Mouse (Mus musculus): ENCODE results near the gene Tmf1.
A peak's percentile ranks its signal among the peaks of the same experiment; 100 is the strongest.

Gene Tmf1

DNA sequence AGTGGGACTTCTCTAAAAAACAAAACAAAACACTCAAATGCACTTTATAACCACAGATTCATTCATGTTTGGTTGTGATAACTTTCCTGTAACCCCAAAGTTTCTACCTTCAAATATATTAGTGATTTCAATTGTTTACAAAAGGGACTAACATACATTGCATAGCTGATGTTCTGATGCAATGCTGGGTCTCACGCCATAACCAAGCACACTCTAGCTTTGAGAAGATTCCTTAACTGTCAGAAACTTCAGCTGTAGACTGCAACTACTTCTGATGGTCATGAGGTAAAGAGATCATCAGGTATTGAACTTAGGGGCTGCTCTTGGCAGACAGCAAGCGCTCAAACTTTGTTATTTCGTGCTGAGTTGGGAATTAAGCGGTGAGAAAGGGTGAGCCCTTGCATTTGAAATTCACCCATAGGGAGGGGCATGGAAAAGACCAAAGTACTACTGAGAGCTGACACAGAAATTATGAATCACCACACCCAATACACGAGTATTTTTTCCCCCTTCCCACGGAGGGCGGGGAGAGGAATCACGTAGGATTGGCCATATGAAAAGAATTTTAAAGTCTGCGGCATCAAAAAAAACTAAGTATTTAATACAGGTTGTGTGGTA lies 25.4 kb upstream of the Tmf1 start:
- DNase-seq (ENCODE audit: low read depth, low spot score): no peak

DNA sequence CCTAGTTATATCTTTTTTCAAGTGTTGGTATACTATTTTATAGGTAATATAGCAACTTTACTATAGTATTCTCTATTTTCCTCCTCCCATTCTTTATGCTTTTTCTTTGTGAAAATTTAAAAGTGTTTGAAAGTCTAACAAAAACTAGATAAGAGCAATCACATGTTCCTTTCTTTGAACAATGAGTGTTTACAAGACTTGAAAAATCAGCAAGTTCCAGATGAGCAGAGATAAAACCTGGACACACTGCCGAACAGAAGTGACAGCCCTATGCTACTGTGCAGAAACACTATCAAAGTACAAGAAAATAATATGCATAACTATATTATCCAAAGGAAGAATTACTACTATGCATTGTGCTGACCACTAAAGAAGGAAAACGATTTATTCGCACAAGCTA lies 23.6 kb upstream of the Tmf1 start:
- DNase-seq (ENCODE audit: low read depth, low spot score): no peak

DNA sequence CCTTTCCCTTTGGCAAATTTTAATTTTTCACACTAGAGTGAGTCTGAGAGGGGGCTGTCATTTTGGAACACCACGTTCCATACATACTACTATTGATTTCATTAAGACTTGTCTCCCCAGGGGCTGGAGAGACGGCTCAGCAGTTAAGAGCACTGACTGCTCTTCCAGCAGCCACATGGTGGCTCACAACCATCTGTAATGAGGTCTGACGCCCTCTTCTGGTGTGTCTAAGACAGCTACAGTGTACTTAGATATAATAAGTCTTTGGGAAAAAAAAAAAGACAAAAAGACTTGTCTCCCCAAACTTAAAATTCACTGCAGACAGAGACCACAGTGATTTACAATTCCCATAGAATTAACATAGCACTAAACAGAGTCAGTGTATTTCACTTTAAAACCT lies 21.5 kb upstream of the Tmf1 start:
- DNase-seq (ENCODE audit: low read depth, low spot score): no peak

DNA sequence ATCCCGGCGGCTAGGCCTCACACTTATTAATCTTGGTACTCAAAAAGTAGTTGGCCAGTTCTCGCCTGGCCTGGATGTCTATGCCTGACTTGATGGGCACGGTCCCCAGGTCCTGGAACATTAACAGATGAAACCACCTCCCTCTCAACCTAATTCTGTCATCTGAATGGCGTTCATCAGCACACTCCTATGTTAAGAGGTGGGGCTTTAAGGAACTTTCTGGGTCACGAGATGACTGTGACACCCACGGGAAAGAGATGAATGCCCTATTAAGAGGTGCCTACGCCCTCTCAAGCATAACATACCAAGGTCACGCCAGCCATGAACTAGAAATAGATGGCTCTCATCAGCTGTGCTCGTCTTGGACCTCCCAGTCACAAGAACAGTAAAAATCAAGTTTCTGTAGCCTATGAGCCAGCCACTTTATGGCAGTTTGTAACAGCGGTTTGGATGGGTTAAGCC lies 476 bp upstream of the Tmf1 start:
- no peak for DNase-seq (ENCODE audit: low read depth, low spot score)

DNA sequence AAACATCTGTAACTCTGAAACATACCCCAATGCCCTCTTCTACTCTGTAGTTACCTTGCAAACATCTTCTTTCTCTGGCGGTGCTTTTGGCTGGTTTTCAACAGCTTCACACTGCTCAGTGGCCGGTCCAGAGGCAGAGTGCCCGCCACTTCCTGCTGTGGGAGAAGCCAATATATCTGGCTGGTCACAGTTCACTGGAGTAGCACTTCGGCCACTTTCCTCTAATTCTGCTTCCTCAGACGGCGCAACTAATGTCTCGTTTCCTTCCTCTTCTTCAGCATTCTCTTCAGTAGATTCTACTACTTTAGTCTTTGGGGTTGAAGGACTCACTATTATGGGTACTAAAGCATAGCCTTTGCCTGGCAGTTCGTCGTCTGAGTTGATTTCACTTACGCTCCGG lies 3.2 kb downstream of the Tmf1 start:
- no peak for DNase-seq (ENCODE audit: low read depth, low spot score)

DNA sequence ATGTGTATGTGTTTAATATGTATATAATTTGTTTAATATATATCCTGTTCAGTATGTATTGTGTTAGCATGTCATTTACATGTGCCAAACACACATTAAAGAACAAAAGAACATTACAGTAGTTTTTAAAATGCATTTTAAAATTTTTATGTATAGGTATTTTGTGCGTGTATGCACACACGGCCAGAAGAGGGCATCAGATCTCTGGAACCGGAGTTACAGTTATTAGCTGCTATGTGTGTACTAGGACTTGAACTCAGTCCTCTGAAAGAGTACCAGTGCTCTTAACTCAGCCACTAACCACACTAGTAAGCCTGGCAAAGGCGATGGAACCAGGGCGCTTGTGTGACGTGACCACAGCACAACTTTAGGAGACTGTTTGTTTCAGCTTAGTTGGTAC lies 28.8 kb downstream of the Tmf1 start:
- no peak for DNase-seq (ENCODE audit: low read depth, low spot score)

DNA sequence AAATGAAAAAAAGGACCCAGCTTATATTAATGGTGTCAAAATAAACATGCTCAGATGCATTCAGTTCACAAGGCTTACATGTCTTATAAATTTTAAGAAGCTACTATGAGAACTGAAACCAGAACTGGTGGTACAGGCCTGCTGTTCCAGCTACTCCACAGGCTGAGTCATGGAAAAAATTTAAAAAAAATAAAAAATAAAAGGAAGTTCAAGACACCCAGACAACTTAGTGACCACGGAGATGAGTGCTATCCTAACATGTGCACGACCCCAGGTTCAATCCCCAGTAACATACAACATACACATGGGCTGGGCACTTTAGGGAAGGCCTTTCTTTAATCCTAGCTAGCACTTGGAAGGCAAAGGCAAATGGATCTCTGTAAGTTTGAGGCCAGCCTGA lies 29.2 kb downstream of the Tmf1 start:
- DNase-seq (ENCODE audit: low read depth, low spot score): no peak

DNA sequence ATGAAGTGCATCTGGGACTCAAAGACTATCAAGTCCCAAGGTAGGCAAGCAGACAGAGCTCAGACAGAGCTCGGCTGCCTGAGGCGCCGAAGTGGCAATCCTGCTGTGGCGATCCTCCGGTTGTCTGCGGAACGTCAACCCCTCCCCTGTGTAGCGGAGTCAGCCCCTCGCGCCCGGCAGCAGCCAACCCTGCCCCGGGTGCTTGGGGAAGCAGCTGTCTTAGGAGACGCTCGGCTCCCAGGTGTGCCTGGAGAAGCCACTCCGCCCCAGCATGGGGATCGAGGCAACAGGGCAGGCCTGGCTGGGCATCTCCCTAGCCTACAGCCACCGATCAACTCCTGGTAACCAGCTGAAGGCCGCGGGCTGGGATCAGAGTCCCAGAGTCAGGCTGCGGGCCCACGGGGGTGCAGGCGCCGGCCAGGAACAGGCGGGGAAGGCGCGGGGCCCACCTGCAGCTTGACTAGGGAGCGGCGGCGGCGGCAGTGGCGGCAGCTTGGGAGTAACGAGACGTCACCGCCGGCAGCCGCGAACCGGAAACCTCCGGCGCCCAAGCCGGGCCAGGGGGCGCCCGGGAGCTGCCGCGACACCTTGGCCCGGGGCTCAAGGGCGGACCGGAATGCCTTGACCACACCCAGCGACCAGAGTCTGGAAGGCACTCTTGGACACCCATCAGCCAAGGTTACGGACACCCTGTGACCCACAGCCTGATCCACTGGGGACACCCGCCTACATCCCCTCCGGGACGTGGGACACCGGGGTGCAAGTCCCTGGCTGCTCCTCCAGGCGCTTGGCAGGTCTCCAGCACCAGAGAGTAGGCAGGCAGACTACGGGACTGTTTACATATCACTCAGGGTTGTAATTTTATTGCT lies 30.3 kb downstream of the Tmf1 start, which contains the start of gene Eogt:
TSS of gene Eogt (minus strand) at position 800 of the 869 bp plus-strand sequence.
- DNase-seq (ENCODE audit: low read depth, low spot score): peak; percentile 23

DNA sequence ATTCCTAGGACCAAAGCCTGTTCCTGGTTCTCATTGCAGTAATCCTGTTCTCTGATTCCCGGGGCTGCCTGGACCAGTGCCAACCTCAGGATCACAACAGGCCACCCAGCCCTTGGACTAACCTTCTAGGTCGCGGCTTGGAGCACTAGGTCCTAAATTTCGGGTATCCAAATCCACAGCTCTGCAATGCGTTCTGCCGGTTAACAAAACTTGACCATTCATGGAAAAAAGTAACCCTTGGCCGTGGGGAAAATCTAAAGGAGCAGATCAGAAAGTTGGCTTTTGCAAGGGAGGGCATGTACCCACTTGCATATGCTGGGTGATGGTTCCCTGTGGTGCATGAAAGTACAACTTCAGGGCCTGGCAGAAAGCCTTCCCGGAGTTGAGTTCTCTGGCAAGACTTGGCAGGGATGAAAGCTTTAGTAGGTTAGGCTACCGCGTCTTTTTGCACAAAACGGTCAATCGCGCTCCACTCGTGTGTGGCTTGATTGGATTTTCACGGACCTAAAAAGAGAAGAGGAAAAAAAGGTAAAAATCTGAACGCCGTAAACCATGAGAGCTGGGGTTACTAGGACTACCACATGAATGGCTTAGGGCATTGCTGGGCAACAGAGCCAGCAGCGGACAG lies 31.1 kb downstream of the Tmf1 start:
- DNase-seq (ENCODE audit: low read depth, low spot score): peak; percentile 24

DNA sequence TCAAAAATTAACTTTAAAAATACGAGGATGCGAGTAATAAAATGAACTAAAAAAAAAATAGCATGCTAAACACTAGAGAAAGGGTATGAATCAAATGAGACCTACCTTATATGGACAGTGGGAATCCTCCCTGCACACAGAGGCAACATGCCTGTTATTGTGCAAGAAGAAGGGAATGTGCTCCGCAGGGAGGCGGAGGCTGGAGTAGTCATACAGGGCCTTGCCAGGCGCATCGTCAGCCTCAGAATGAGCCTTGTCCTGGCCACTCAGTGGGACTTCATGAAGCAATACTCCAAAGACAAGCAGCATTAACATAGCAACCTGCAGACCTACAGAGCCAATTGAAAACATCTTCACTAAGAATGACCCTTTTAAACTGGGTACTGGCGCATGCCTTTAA lies 33.8 kb downstream of the Tmf1 start:
- DNase-seq (ENCODE audit: low read depth, low spot score): no peak

DNA sequence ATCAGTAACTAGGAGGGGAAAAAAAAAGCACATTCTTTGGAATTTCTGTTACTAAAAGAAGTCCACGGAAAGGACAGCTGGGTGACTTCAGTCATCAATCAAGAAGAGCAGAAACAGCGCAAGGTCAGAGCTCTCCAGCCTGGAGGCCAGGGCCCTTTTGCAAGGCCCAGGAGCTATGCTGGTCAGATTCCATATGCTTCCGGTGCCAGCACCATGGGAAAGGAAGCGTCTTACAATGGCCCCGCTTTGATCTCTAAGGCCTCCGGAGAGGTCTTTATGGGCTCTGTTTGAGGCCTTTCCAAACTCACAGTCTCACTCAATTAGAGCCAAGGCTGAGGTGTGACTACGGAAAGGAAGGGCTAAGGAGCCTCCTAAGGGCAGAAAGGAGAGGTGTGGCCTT lies 34.6 kb downstream of the Tmf1 start:
- DNase-seq (ENCODE audit: low read depth, low spot score): no peak

DNA sequence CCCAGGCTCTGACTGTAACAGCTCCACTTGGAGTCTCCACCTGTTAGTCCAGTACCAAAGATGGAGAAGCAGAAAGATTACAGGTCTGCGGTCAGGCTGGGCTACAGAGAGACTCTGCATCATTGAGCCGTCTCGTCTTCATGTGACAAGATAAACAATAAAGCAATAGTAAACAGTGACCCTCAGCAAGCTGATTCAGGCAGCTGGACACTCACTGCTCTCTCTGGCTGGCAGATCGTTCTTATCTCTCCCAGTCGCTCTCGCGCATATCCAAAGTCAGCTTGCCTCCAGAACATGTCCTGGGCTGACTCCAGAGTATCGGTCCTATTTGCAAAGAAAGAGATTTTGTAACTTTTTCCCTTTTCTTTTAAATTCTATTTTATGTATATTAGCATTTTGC lies 36.3 kb downstream of the Tmf1 start:
- DNase-seq (ENCODE audit: low read depth, low spot score): no peak

DNA sequence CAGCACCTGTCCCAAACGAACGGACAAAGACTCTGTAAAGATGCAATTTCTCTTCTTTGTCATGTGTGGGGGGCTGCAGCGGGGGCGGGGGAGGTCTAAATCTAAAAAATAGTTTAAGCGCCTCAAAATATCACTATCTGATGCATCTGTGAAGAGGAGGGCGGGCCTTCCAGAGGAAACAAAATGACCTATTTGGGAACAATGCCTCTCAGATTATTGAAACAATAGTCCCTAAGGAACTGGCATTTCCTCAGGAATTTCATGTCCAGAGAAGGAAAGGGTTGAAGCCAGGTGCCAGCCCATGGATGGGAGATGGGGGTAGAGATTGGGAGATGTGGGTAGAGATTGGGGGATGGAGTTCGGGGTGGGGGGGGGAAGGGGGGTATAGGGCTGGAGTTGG lies 37.1 kb downstream of the Tmf1 start:
- no peak for DNase-seq (ENCODE audit: low read depth, low spot score)

DNA sequence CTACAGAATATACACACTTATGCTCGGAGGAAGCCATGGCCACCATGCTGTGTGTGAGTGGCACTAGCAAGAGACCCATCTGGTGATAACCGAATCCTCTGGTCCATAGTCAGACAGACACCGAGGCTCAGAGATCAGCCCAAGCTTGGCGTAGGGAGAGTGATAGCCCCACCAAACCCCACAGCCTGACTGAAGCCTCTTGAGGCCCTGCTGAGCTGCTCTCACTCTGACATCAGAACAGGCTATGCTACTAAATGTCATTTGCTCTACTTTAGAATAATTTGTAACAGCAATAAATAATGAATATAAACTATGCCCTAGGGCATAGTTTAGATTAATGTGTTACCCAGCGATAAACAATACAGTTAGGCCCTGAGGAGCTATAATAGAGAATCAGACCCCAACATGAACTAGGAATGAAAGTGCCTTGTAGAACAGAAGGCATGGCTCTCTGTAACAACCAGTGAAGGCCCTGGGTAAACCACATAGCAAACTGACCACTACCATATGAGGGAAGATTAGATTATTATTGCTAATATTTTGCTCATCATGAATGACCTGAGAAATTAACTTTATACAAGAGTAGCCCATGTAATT lies 46.1 kb downstream of the Tmf1 start:
- DNase-seq (ENCODE audit: low read depth, low spot score): no peak

DNA sequence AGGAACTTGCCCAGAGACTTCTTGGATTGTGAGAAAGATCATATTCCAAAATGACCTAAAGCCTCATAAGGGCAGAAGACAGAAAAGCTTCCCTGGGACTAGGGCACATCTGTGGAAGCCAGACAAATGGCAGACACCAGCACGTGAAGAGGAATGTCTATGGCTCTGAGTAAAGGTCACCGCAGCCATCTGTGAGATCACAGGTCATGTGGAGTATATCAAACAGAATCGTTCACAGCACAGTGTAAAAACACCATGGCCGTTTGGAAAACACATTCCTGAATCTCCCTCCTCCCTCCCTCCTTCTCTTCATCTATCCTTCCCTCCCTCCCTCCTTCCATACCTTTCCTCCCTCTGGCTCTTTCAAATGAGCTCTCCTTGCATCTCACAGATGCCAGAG lies 47.1 kb downstream of the Tmf1 start:
- no peak for DNase-seq (ENCODE audit: low read depth, low spot score)

DNA sequence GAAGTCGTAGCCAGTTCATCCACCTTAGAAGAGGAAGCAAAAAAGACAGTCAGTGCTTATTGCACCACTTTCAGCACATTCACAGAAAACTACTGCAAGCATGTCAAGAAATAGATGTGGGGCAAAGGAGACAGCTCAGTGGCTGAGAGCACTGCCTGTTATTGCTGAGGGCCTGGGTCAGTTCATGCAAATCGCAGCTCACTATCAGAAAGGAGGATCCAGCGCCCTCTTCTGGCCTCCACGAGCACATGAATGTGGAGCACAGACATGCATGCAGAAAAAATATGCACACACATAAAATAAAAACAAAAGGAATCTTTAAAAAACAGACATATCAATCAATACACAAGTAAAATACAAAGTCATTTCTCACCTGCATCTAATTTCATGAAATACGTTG lies 47.9 kb downstream of the Tmf1 start:
- no peak for DNase-seq (ENCODE audit: low read depth, low spot score)

DNA sequence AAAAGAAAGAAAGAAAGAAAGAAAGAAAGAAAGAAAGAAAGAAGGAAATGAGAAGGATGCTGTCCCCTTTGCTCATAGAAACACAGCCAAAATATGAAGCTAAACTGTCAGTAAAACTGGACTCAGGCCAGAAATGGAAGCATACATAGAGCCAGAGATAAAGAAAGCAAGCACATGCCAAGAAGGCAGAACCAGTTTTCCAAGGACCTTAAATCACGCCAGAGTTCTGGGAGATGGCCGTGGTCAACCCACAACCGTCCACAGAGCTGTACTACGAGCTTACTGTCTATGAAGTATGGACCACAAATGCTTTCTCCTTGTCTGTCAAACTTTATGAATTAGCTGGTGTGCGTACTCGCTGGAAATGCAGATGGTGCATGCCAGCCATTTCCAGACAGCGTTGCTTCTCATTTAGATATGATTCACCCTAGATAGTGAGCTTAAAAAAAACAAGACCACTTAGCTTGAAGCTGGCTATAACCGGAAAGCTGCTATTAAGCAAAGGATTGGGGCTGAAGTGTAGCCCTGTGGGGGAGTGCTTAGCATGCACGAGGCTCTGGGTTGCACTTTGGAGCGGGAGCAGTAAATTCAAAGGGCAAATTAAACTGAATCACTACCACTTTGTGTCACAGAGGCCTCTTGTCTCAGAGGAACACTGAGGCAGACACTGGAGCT lies 54.4 kb downstream of the Tmf1 start:
- no peak for DNase-seq (ENCODE audit: low read depth, low spot score)

DNA sequence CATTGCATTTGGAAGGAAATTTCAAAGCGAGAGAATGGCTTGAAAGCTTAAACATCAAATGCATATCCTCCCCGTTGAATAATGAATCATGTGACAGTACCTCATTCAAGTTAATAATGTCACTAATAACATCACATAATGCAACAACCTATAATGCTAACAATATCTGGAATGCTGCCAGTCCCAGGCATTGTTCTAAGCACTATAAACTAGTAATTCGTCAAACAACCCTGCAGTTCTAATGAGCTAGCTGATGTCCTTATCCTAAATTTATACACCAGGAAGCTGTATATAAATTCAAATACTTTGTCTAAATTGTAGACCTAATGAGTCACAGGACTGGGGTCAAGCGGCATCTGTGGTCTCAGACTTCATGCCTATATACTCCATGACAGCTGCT lies 58.0 kb downstream of the Tmf1 start:
- DNase-seq (ENCODE audit: low read depth, low spot score): no peak

DNA sequence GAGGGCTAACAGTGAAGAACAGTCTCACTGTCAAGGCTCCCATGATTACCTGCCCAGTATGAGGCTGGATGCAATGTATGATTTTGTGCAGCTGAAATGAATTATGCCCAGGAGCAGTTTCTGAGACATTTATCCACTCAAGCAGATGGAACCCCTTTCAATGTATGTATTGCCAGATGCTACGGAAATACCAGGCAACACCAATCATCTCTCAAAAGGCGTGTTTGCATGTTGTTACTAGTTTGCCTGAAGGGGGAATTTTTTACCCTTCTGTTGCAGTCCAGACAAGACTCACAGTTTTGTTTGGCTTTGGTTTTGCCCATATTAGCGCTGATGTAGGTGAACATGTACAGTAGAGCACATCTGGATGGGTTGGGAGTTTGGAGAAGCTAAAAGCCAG lies 60.6 kb downstream of the Tmf1 start:
- no peak for DNase-seq (ENCODE audit: low read depth, low spot score)

DNA sequence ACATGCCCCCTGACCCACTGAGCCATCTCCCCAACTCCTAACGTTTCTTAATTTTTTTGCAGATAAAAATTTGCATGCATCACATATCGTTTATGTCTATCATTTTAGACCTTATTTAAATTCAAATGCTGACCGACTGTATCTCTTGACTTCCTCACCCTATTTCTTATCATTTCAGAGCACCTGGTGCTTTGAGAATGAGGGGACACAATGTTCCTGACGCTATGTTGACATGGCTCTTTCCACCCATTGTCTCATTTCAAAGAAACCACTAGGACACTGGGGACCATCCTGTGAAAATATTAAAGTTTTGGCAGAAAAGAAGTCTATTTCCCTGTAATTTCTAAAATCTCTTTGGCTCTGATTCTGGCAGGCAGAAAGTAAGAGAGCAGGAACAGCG lies 62.0 kb downstream of the Tmf1 start:
- no peak for DNase-seq (ENCODE audit: low read depth, low spot score)

DNA sequence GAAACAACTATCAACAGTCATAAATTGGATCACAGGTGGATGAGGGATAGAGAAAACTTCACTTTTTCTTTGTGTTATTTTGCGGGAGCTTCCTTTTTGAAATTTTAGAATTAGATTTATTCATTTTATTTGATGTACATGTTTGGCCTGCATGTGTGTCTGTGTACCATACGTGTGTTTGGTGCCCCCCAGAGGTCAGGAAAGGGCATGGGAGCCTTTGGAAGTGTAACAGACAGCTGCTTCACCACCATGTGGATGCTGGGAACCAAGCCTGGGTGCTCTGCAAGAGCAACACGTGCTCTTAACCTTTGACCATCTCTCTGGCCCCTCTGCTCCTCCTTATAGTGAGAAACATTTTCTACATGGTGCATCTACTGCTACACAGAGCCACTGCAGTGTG lies 64.1 kb downstream of the Tmf1 start:
- DNase-seq (ENCODE audit: low read depth, low spot score): no peak

DNA sequence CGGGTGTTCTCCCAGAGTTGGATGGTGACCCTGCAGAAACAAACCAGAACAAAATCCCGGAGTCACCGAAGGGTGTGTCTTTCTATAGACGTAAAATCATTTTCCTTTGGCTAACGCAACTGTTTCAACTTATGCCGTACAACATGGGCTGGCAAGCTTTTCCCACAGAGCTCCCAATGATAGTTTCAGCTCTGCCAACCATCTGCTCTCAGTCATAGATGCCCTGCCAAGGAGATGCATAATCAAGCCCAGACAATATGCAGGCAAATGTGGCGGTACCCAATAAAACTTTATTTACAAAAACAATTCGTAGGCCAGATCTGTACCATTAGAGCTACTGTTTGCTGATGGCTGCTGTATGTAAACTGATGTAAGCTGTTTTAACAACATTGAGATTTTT lies 66.7 kb downstream of the Tmf1 start:
- no peak for DNase-seq (ENCODE audit: low read depth, low spot score)
